Mouse (Mus musculus): ENCODE results near the gene Rasgrp3. TPM values are rescaled to one million over a fixed set of nuclear protein-coding genes. Genes with fewer than 3 reads are reported as not detected.

The Rasgrp3 gene
- total RNA-seq, 1 experiment: 0.85 TPM

DNA sequence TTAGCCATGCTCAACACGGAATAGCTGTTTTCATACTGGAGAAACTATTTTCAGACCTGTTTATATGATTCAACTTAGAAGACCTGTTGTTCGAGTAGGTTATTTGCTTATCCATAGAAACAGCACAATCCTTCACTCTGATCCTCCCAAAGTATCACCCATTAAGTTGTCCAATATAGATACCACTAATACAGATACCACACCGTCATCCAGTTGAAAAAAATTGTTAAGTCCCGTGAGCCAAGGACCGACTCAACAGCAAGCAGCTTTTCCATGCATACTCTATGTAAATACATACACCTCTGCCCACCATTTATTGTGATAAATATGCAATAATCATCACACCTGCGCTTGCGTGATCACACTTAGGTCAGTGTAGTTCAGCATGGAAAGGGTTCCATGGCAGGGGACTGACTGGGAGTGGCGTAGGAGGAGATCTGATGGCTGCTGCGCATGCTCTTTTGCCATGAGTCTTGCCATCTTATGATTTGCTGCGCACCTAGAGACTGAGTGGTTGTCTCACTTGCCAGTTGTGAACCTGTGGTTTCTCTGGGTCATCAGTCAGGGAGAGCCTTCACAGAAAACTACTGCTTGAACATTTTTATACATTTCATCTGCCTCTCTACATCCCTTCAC lies 32.9 kb downstream of the Rasgrp3 start:
- in situ Hi-C loops (cut with MboI; ENCODE audit: low sequenced_read_pairs in 2 of 2, unreplicated experiment in 2 of 2): no loop called here
- Histone ChIP-seq H3K4me3 (ENCODE audit: insufficient read depth in 1 of 2, low read depth in 1 of 2, low read length in 2 of 2, poor library complexity in 1 of 2, severe bottlenecking in 1 of 2) (no peak overlapping the region), H3K36me3 (ENCODE audit: control insufficient read depth, insufficient read depth, low read length, poor library complexity, severe bottlenecking) (no peaks in the 10 kb centered on the region), H3K9ac (ENCODE audit: insufficient read depth, low read depth, low read length, poor library complexity, severe bottlenecking) (no peak overlapping the region), H3K9me3 (ENCODE audit: control insufficient read depth, insufficient read depth, low read depth, low read length) (no peaks in the 10 kb centered on the region), H3K27ac (ENCODE audit: insufficient read depth, low read depth, low read length, poor library complexity, severe bottlenecking) (no peak overlapping the region), H3K4me1 (ENCODE audit: control insufficient read depth in 2 of 2, insufficient read depth in 2 of 2, low read length in 2 of 2, poor library complexity in 1 of 2) (peaks cover 0 to 10% of the 10 kb centered on the region in 2 experiments; a peak in 3 of 4 replicates)
- DNase-seq (ENCODE audit: low read depth, low spot score): no peak
- no peak for TF ChIP-seq ZNF384 (IDR thresholded peaks at IDR 0.05; ENCODE audit: low read depth, low read length)
- no peak for TF ChIP-seq CHD2 (IDR thresholded peaks at IDR 0.05; ENCODE audit: low read depth, low read length)
- no peak for TF ChIP-seq ZC3H11A (IDR thresholded peaks at IDR 0.05; ENCODE audit: borderline replicate concordance, low read depth, low read length)
- no peak for TF ChIP-seq MAFK (IDR thresholded peaks at IDR 0.05; ENCODE audit: insufficient read depth, low read depth, low read length)
- no peak for TF ChIP-seq HCFC1 (IDR thresholded peaks at IDR 0.05; ENCODE audit: borderline replicate concordance, insufficient read depth, low read length)

DNA sequence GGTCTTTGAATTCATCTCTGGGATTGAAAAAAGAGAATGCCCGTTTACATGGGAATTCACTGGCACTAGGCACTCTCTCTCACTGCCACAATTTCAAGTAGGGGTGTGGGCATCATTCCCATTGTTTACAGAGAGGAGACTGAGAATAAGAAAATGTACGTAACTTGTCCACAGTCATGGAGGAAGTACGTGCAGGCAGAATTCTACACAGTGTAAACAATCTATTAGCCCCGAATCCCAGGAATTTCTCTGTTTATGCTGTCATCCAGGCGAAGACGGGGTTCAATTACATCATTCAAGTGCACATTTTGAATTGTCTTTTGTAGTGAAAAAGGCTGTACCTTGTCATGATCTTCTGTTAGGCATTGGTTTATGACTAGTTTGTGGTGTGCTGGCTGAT lies 34.6 kb downstream of the Rasgrp3 start:
- H3K9ac ChIP-seq (ENCODE audit: insufficient read depth, low read depth, low read length, poor library complexity, severe bottlenecking): no peak overlapping the region
- no peaks in the 10 kb centered on the region for H3K36me3 ChIP-seq (ENCODE audit: control insufficient read depth, insufficient read depth, low read length, poor library complexity, severe bottlenecking)
- peaks cover 0 to 2% of the 10 kb centered on the region in 2 experiments; a peak in 2 of 4 replicates for H3K4me1 ChIP-seq (ENCODE audit: control insufficient read depth in 2 of 2, insufficient read depth in 2 of 2, low read length in 2 of 2, poor library complexity in 1 of 2)
- no peak overlapping the region for H3K4me3 ChIP-seq (ENCODE audit: insufficient read depth in 1 of 2, low read depth in 1 of 2, low read length in 2 of 2, poor library complexity in 1 of 2, severe bottlenecking in 1 of 2)
- in situ Hi-C loops (cut with MboI; ENCODE audit: low sequenced_read_pairs in 2 of 2, unreplicated experiment in 2 of 2): no loop called here
- H3K9me3 ChIP-seq (ENCODE audit: control insufficient read depth, insufficient read depth, low read depth, low read length): no peaks in the 10 kb centered on the region
- H3K27ac ChIP-seq (ENCODE audit: insufficient read depth, low read depth, low read length, poor library complexity, severe bottlenecking): no peak overlapping the region
- no peak for TF ChIP-seq ZNF384 (IDR thresholded peaks at IDR 0.05; ENCODE audit: low read depth, low read length)
- TF ChIP-seq HCFC1 (IDR thresholded peaks at IDR 0.05; ENCODE audit: borderline replicate concordance, insufficient read depth, low read length): no peak
- no peak for TF ChIP-seq ZC3H11A (IDR thresholded peaks at IDR 0.05; ENCODE audit: borderline replicate concordance, low read depth, low read length)
- no peak for TF ChIP-seq CHD2 (IDR thresholded peaks at IDR 0.05; ENCODE audit: low read depth, low read length)
- no peak for TF ChIP-seq MAFK (IDR thresholded peaks at IDR 0.05; ENCODE audit: insufficient read depth, low read depth, low read length)
- no peak for DNase-seq (ENCODE audit: low read depth, low spot score)

DNA sequence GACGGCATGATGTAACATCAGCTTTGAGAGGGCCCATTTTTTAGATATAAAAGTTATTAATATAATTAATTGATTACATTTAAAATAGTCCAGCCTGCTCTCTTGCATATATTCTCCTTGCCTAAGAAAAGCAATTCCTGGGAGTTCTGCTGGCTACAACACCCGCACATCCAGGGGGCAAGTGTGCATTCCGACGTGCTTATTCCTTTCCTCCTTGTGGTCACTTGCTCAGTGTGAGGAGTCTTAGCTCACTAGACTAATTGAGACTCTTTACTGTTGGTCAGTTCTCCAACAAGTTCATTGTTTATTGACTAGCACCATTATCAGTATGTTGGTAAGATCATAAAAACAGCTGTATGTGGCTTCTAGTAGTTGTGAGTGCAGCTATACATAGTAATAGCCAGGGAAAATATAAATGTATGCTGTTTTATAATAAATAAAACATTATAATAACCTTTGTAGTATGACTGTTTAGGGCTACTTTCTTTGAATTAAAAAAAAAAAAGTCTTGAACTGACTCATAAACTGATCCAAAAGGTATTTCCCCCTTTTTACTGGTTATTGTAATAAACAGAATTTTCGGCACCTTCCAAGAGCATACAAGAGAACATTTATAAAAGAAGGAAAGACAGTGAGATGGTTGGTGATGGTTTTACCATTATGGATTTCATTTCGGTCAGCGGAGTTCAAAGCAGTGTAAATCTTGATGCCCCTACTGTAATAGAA lies 35.4 kb downstream of the Rasgrp3 start:
- no peak for DNase-seq (ENCODE audit: low read depth, low spot score)
- no peak overlapping the region for H3K27ac ChIP-seq (ENCODE audit: insufficient read depth, low read depth, low read length, poor library complexity, severe bottlenecking)
- in situ Hi-C loops (cut with MboI; ENCODE audit: low sequenced_read_pairs in 2 of 2, unreplicated experiment in 2 of 2): no loop called here
- no peak overlapping the region for H3K4me3 ChIP-seq (ENCODE audit: insufficient read depth in 1 of 2, low read depth in 1 of 2, low read length in 2 of 2, poor library complexity in 1 of 2, severe bottlenecking in 1 of 2)
- H3K36me3 ChIP-seq (ENCODE audit: control insufficient read depth, insufficient read depth, low read length, poor library complexity, severe bottlenecking): no peaks in the 10 kb centered on the region
- TF ChIP-seq MAFK (IDR thresholded peaks at IDR 0.05; ENCODE audit: insufficient read depth, low read depth, low read length) (no peak), CHD2 (IDR thresholded peaks at IDR 0.05; ENCODE audit: low read depth, low read length) (no peak), ZC3H11A (IDR thresholded peaks at IDR 0.05; ENCODE audit: borderline replicate concordance, low read depth, low read length) (no peak), HCFC1 (IDR thresholded peaks at IDR 0.05; ENCODE audit: borderline replicate concordance, insufficient read depth, low read length) (no peak), ZNF384 (IDR thresholded peaks at IDR 0.05; ENCODE audit: low read depth, low read length) (no peak)
- H3K9me3 ChIP-seq (ENCODE audit: control insufficient read depth, insufficient read depth, low read depth, low read length): no peaks in the 10 kb centered on the region
- no peaks in the 10 kb centered on the region for H3K4me1 ChIP-seq (ENCODE audit: control insufficient read depth in 2 of 2, insufficient read depth in 2 of 2, low read length in 2 of 2, poor library complexity in 1 of 2)
- no peak overlapping the region for H3K9ac ChIP-seq (ENCODE audit: insufficient read depth, low read depth, low read length, poor library complexity, severe bottlenecking)

DNA sequence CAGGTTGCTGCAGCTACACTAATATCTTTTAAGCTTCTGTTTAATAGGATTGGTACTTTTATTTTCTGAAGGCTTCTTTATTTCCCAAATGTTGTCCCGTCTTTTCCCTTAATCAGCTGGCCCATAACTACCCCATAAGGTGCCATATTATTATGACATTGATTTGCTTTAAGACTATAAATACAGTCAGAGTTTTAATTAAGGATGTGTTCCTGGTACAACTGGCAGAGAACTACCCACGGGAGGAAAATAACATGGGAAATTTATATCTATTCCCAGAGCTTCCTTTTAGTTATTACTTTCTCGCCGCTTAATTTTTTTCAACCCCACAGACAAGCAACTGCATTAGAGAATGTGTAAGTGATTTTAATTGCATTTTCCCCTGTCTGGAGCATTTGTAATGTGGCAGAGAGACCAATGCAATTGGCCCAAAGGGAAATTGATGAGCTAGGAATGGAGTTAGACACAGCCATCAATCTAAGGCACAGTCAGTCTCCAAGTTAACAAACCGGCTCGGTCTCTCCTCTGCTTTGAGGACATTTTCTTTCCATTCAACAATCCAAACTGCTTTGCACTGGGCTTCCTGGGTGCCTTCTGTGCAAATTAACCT lies 36.1 kb downstream of the Rasgrp3 start:
- Histone ChIP-seq H3K27ac (ENCODE audit: insufficient read depth, low read depth, low read length, poor library complexity, severe bottlenecking) (no peak overlapping the region), H3K9ac (ENCODE audit: insufficient read depth, low read depth, low read length, poor library complexity, severe bottlenecking) (no peak overlapping the region), H3K9me3 (ENCODE audit: control insufficient read depth, insufficient read depth, low read depth, low read length) (no peaks in the 10 kb centered on the region), H3K36me3 (ENCODE audit: control insufficient read depth, insufficient read depth, low read length, poor library complexity, severe bottlenecking) (no peaks in the 10 kb centered on the region), H3K4me1 (ENCODE audit: control insufficient read depth in 2 of 2, insufficient read depth in 2 of 2, low read length in 2 of 2, poor library complexity in 1 of 2) (no peaks in the 10 kb centered on the region), H3K4me3 (ENCODE audit: insufficient read depth in 1 of 2, low read depth in 1 of 2, low read length in 2 of 2, poor library complexity in 1 of 2, severe bottlenecking in 1 of 2) (no peak overlapping the region)
- DNase-seq (ENCODE audit: low read depth, low spot score): no peak
- in situ Hi-C loops (cut with MboI; ENCODE audit: low sequenced_read_pairs in 2 of 2, unreplicated experiment in 2 of 2): no loop called here
- TF ChIP-seq MAFK (IDR thresholded peaks at IDR 0.05; ENCODE audit: insufficient read depth, low read depth, low read length) (no peak), HCFC1 (IDR thresholded peaks at IDR 0.05; ENCODE audit: borderline replicate concordance, insufficient read depth, low read length) (no peak)
